Mouse (Mus musculus) forebrain, embryonic 16.5 days (tissue): Measurements from ENCODE around the gene Lgr6. TPM values are rescaled to one million over a fixed set of nuclear protein-coding genes. Genes with fewer than 3 reads are reported as not detected.

Source experiments
- ATAC-seq: fragments of 200-750 bp; cut with Nextera tagmentation; 2 replicates; pipeline ENCODE4 v1.8.0; 2017; ENCODE audit warnings: mild to moderate bottlenecking, moderate library complexity
- H3K27ac ChIP-seq: fragments of 300-500 bp; sonication (generic); 2 replicates; pipeline ENCODE4 v1.5.1; 2014; ENCODE audit warnings: low read length, control low read depth
- H3K27me3 ChIP-seq: fragments of 300-500 bp; sonication (generic); replicated peaks from 2 replicates; pipeline ENCODE4 v1.6.1; 2014; ENCODE audit warnings: low read length; ENCODE audit not compliant: control insufficient read depth, insufficient read depth
- H3K36me3 ChIP-seq: fragments of 300-500 bp; sonication (generic); 2 replicates; pipeline ENCODE4 v1.6.1; 2014; ENCODE audit not compliant: control insufficient read depth, insufficient read depth
- H3K4me1 ChIP-seq: fragments of 300-500 bp; sonication (generic); replicated peaks from 2 replicates; pipeline ENCODE4 v1.6.1; 2014; ENCODE audit warnings: low read length; ENCODE audit not compliant: control insufficient read depth, insufficient read depth
- H3K4me2 ChIP-seq: fragments of 300-500 bp; sonication (generic); 2 replicates; pipeline ENCODE4 v1.6.1; 2014; ENCODE audit warnings: mild to moderate bottlenecking, low read length, control low read depth
- H3K4me3 ChIP-seq: fragments of 300-500 bp; sonication (generic); replicated peaks from 2 replicates; pipeline ENCODE4 v1.5.1; 2014; ENCODE audit warnings: mild to moderate bottlenecking, low read length, control low read depth
- H3K9ac ChIP-seq: fragments of 300-500 bp; sonication (generic); replicated peaks from 2 replicates; pipeline ENCODE4 v1.6.1; 2014; ENCODE audit warnings: low read depth, low read length, control low read depth
- H3K9me3 ChIP-seq: fragments of 300-500 bp; sonication (generic); 2 replicates; pipeline ENCODE4 v1.6.1; 2016; ENCODE audit warnings: low read length; ENCODE audit not compliant: control insufficient read depth
- WGBS: fragments of 180-500 bp; shearing (Covaris S2); extraction: QIAGEN DNeasy Blood & Tissue Kit; methylation state at CpG from one replicate; pipeline ENCODE4 v1.1.7; 2014; 5-methylcytosine and 5-hydroxymethylcytosine counted together
- polyA plus RNA-seq: library from polyadenylated mRNA; unstranded; fragments of >200 nt; fragmentation: Nextera tagmentation; extraction: Ambion mirVana; gene quantifications from 2 replicates; pipeline ENCODE4 v1.2.1, GENCODE M21; 2015

Gene Lgr6
- polyA plus RNA-seq, 1 experiment from 2014 or later = 0.60 TPM

DNA sequence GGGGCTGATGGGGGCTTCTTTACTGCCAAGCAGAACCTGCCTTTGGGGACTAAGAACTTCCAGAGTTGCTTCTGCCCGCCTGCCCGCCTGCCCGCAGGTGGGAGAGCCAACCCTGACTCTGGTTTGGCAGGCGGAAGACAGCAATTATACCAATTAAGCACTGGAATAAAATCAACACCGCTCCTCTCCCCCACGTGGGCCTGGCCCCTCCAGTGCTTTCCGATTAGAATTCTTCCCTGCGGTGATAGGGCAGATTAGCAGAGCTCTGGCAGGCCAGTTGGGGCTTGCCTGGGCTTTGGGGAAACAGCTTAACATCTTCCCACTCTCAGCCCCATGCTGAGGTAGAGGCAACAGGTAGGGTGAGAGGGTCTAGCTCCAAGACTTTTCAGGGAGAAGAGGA, 72.4 kb downstream of the Lgr6 start:
- H3K9ac ChIP-seq = no peak overlapping the region
- ATAC-seq = peak; percentile 26; the same call in 1 of the 2 replicates
- H3K27ac ChIP-seq = no peak overlapping the region
- 25% methylated on average over 8 of the region's 8 CpGs for WGBS
- H3K27me3 ChIP-seq = no peaks in the 10 kb centered on the region
- H3K4me2 ChIP-seq = no peak overlapping the region
- H3K4me1 ChIP-seq = peaks cover 4% of the 10 kb centered on the region; the same call in 1 of the 2 replicates
- H3K9me3 ChIP-seq = no peaks in the 10 kb centered on the region
- no peaks in the 10 kb centered on the region for H3K36me3 ChIP-seq
- H3K4me3 ChIP-seq = no peak overlapping the region

DNA sequence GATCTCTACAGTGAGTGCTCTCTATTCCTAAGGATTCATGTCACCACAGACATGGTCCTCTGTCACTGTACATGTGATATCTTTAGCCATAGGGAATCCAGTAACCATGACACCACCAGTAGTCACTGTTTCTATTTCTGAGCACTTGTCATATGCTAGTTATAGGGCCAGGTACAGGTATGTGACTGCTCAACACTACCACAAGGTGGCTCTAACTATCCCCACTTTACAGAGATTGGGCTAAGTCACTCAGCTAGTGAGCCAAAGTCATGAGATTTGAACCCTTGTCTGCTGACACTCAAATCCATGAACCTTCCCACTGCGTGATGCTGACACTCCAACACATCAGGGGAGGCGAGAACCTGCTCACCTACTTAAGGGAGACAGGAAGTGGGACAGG, 75.0 kb downstream of the Lgr6 start:
- H3K4me3 ChIP-seq = no peak overlapping the region
- ATAC-seq = no peak
- WGBS = 83% methylated on average over 2 of the region's 2 CpGs
- no peak overlapping the region for H3K9ac ChIP-seq
- H3K4me2 ChIP-seq = no peak overlapping the region
- no peaks in the 10 kb centered on the region for H3K27me3 ChIP-seq
- no peaks in the 10 kb centered on the region for H3K36me3 ChIP-seq
- H3K4me1 ChIP-seq = peaks cover 4% of the 10 kb centered on the region; the same call in 1 of the 2 replicates
- H3K27ac ChIP-seq = no peak overlapping the region
- no peaks in the 10 kb centered on the region for H3K9me3 ChIP-seq

DNA sequence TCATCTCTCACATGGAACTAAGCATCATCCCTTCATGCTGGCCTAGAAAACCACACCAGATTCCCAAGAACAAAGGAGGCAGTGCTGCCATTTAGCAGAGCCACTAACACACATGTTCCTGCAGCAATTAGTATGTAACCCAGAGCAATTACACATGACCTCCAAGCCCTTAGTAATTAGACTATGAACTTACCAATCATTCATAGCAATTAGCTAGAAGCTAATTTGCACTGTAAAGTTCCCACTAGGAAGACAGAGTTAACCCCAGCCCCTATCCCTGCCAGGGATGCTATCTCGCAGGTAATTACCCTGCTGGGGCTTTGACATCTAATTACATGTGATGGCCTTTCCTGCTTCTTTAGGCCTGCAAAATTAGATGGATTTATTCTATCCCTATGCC, 78.8 kb downstream of the Lgr6 start:
- no peaks in the 10 kb centered on the region for H3K27me3 ChIP-seq
- H3K4me2 ChIP-seq = no peak overlapping the region
- H3K4me1 ChIP-seq = peaks cover 5% of the 10 kb centered on the region
- WGBS = 41% methylated on average over 1 of the region's 1 CpGs
- H3K9me3 ChIP-seq = no peaks in the 10 kb centered on the region
- peak; percentile 28; the same call in 1 of the 2 replicates for ATAC-seq
- H3K4me3 ChIP-seq = no peak overlapping the region
- no peak overlapping the region for H3K9ac ChIP-seq
- H3K36me3 ChIP-seq = no peaks in the 10 kb centered on the region
- no peak overlapping the region for H3K27ac ChIP-seq

DNA sequence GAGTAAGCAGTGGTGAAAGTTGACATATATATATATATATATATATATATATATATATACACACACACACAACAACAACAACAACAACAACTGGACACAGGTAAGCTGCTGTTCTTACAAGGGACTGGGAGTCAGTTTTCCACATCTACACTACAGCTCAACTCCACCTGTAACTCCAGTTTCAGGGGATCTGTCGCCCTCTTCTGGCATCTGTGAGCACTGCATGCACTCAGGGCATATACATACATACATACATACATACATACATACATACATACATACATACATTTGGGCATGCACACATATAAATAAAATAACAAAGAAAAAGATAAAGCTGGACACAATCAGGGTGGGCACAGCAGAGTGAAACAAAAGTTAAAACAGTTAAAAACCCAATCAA, 81.5 kb downstream of the Lgr6 start:
- Histone ChIP-seq H3K9ac (no peak overlapping the region), H3K4me2 (no peak overlapping the region), H3K36me3 (no peaks in the 10 kb centered on the region), H3K4me3 (no peak overlapping the region), H3K9me3 (no peaks in the 10 kb centered on the region), H3K27ac (no peak overlapping the region), H3K4me1 (peaks cover 25% of the 10 kb centered on the region), H3K27me3 (no peaks in the 10 kb centered on the region)
- no peak for ATAC-seq
- 74% methylated on average over 1 of the region's 1 CpGs for WGBS

DNA sequence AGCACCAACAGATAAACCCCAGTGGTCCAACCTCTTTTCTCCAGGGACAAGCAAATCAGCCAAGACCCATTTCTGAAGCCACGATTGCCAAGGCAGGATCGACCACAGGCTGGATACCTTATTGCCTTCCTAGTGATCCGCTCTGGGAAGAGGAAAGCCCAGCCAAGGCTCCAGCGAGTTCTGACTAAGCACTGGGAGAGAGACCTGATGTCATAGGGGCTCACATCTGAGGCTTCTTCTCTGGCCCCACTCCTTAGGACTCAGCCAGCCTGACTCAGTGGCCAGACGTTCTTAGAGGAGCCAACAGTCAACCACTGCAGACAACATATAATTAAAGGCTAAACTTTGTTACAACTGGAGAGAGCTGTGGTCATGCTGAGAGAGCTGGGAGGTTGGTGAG, 83.1 kb downstream of the Lgr6 start:
- no peaks in the 10 kb centered on the region for H3K27me3 ChIP-seq
- 75% methylated on average over 5 of the region's 5 CpGs for WGBS

DNA sequence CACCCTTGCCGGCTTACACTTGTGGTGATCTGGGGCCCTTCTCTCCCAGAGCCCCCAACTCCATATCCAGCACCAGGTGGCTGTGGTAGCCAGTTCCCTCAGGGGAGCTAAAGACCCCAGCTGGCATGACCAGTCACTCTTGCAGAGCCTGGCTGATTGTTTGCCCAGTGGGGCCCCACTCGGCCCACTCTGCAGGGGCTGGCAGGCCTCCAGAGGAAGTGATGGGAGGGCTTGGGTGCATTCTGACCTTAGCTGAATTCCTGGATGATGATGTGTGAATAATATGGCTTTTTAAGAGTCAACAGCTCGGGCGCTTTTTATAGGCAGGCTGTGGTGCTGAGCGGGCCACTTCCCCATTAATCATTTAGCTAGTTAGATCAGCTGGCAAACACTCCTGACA, 84.1 kb downstream of the Lgr6 start:
- H3K9me3 ChIP-seq = no peaks in the 10 kb centered on the region
- H3K27ac ChIP-seq = no peak overlapping the region
- no peaks in the 10 kb centered on the region for H3K27me3 ChIP-seq
- no peak overlapping the region for H3K9ac ChIP-seq
- 18% methylated on average over 5 of the region's 5 CpGs for WGBS
- H3K4me2 ChIP-seq = no peak overlapping the region
- no peak overlapping the region for H3K4me3 ChIP-seq
- H3K4me1 ChIP-seq = peaks cover 26% of the 10 kb centered on the region
- peak; percentile 58 for ATAC-seq
- no peaks in the 10 kb centered on the region for H3K36me3 ChIP-seq

More for the DNA sequence above, 83.1 kb downstream of the Lgr6 start:
- no peaks in the 10 kb centered on the region for H3K36me3 ChIP-seq
- no peak overlapping the region for H3K27ac ChIP-seq
- no peaks in the 10 kb centered on the region for H3K9me3 ChIP-seq
- no peak for ATAC-seq
- H3K4me3 ChIP-seq = no peak overlapping the region
- no peak overlapping the region for H3K9ac ChIP-seq
- peaks cover 26% of the 10 kb centered on the region for H3K4me1 ChIP-seq
- H3K4me2 ChIP-seq = no peak overlapping the region

DNA sequence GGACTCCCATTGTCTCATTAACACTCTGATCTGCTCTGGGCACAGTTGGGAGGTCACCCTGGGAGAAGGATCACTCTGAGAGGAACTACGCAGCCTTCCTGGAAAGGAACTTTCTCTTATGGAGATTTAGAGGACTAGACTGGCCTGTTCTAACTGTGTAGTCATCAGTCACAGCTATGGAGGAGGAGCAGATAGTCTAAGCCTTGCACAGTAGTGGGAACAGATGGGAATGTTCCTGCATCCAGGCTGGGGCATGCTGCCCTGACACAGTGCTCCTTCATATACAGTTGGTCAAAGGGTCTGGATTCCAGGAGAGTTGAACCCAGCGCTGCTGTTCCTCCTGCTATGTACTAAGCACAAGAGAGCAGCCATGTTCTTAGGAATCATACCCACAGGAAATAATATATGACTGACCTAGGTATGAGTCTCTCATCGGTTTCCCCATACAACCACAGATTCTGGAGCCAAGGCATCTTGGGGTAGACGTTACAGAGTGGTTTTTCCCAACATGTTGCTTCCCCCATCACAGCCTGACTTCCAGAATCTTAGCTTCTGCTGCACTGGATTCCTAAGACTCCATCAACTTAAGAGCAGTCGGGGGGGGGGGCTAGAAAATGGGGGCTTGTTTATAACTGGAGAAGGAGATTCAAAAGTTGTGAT, 84.7 kb downstream of the Lgr6 start:
- no peak for ATAC-seq

DNA sequence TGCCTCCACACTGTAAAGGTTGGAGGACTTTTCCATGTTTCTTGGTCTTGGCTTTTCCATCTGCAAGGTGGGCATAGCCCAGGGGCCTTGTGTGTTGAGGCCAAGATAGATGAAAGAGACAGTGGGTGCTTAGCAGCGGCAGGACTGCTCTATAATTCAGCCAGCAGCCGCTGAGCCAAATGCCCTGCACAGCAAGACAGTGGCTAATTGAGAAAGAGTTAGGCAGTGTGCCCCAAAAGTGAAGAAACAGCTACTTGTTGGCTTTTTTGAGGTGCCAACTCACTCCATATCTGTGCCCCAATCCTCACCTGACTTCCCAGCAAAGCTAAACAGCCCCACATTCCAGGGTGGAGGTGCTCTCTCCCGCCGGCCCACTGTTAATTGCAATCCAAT, 85.3 kb downstream of the Lgr6 start:
- Histone ChIP-seq H3K9me3 (no peaks in the 10 kb centered on the region), H3K4me1 (peaks cover 26% of the 10 kb centered on the region), H3K4me3 (no peak overlapping the region), H3K27ac (no peak overlapping the region), H3K36me3 (no peaks in the 10 kb centered on the region), H3K4me2 (no peak overlapping the region), H3K27me3 (no peaks in the 10 kb centered on the region), H3K9ac (no peak overlapping the region)
- ATAC-seq = no peak; the same call in 1 of the 2 replicates
- WGBS = 48% methylated on average over 4 of the region's 4 CpGs

More for the DNA sequence above, 84.7 kb downstream of the Lgr6 start:
- H3K9me3 ChIP-seq = no peaks in the 10 kb centered on the region
- WGBS = 74% methylated on average over 5 of the region's 5 CpGs
- H3K9ac ChIP-seq = no peak overlapping the region
- no peaks in the 10 kb centered on the region for H3K27me3 ChIP-seq
- H3K36me3 ChIP-seq = no peaks in the 10 kb centered on the region
- peaks cover 26% of the 10 kb centered on the region for H3K4me1 ChIP-seq
- H3K4me3 ChIP-seq = no peak overlapping the region
- no peak overlapping the region for H3K4me2 ChIP-seq
- no peak overlapping the region for H3K27ac ChIP-seq

DNA sequence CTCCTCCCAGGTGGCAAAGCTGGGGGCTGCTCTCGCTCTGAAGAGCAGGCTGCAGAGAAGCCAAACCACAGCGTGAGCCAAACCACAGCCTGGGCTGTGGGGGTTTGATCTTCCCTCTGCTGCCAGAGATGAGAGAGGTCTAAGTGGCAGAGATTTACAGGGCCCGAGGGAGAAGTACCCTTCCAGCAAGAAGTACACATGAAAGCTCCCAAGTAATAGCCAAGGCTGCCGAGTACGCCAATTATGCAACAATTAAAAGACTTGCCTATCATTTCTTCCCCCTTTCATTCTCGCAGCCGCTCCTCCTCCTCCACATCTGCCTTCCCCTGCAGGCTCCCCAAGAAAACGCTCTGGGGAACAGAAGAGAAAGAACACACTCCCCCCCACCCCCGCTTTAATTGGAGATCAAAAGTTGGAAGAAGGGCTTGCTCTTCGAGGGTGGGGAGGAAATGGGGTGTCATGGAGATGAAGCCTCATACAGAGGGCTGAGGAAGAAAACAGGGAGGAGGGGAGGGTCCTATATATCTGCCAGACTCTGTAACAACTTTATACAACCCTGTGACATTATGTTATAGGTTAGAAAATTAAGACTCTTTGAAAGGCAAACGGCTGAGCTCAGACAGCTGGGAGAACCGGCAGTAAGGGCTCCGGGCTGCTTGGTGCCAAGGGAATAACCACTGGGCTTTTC, 85.8 kb downstream of the Lgr6 start:
- Histone ChIP-seq H3K9ac (no peak overlapping the region), H3K36me3 (no peaks in the 10 kb centered on the region), H3K4me3 (no peak overlapping the region), H3K9me3 (no peaks in the 10 kb centered on the region), H3K27me3 (no peaks in the 10 kb centered on the region), H3K4me2 (no peak overlapping the region), H3K27ac (no peak overlapping the region), H3K4me1 (peaks cover 26% of the 10 kb centered on the region)
- WGBS = 7% methylated on average over 13 of the region's 13 CpGs
- ATAC-seq = peak; percentile 58
